Mouse (Mus musculus): ENCODE measurements around the gene Nup210. TPM values are rescaled to one million over a fixed set of nuclear protein-coding genes. Genes with fewer than 3 reads are reported as not detected.
A peak's percentile ranks its signal among the peaks of the same experiment; 100 is the strongest.

Nup210 gene
- 0.96 and 1.4 TPM in 2 replicates for polyA plus RNA-seq (2012; ENCODE audit: insufficient read depth, insufficient read length, missing spikeins)

GRCm38 (mm10) chr6:91116244-91117145 is at the start of gene Nup210:
TSS of gene Nup210 (minus strand) at chr6:91116829.
- Histone ChIP-seq H3K4me1 (ENCODE audit: control insufficient read depth, insufficient read depth, insufficient read length, low read length) (0 out of 2 replicates have a peak, but pooled peaks cover 3% of the 10 kb centered on the region), H3K4me3 (ENCODE audit: insufficient read depth, low read depth, low read length) (peak within 1 kb of the TSS; percentile 79), H3K27ac (replicated peaks; ENCODE audit: low read depth, low read length) (no peak within 1 kb of the TSS)

GRCm38 (mm10) chr6:91165210-91165609 is 48.6 kb upstream of the Nup210 start:
- H3K4me3 ChIP-seq (ENCODE audit: insufficient read depth, low read depth, low read length): no peak overlapping the region
- H3K4me1 ChIP-seq (ENCODE audit: control insufficient read depth, insufficient read depth, insufficient read length, low read length): no peaks in the 10 kb centered on the region
- no peak overlapping the region for H3K27ac ChIP-seq (replicated peaks; ENCODE audit: low read depth, low read length)

- Histone ChIP-seq H3K4me1 (ENCODE audit: control insufficient read depth, insufficient read depth, insufficient read length, low read length) (no peaks in the 10 kb centered on the region), H3K27ac (replicated peaks; ENCODE audit: low read depth, low read length) (no peak overlapping the region)
Observed at GRCm38 (mm10) chr6:91164584-91164983, 48.0 kb upstream of the Nup210 start.

GRCm38 (mm10) chr6:91163195-91163911 is 46.7 kb upstream of the Nup210 start:
- Histone ChIP-seq H3K27ac (replicated peaks; ENCODE audit: low read depth, low read length) (no peak overlapping the region), H3K4me1 (ENCODE audit: control insufficient read depth, insufficient read depth, insufficient read length, low read length) (no peaks in the 10 kb centered on the region)

More at GRCm38 (mm10) chr6:91164584-91164983, 48.0 kb upstream of the Nup210 start:
- no peak overlapping the region for H3K4me3 ChIP-seq (ENCODE audit: insufficient read depth, low read depth, low read length)

GRCm38 (mm10) chr6:91162314-91162713 is 45.7 kb upstream of the Nup210 start:
- H3K4me3 ChIP-seq (ENCODE audit: insufficient read depth, low read depth, low read length): no peak overlapping the region
- no peaks in the 10 kb centered on the region for H3K4me1 ChIP-seq (ENCODE audit: control insufficient read depth, insufficient read depth, insufficient read length, low read length)
- H3K27ac ChIP-seq (replicated peaks; ENCODE audit: low read depth, low read length): no peak overlapping the region

More at GRCm38 (mm10) chr6:91163195-91163911, 46.7 kb upstream of the Nup210 start:
- H3K4me3 ChIP-seq (ENCODE audit: insufficient read depth, low read depth, low read length): no peak overlapping the region

GRCm38 (mm10) chr6:91161506-91162235 is 45.0 kb upstream of the Nup210 start:
- no peak overlapping the region for H3K27ac ChIP-seq (replicated peaks; ENCODE audit: low read depth, low read length)
- H3K4me3 ChIP-seq (ENCODE audit: insufficient read depth, low read depth, low read length): no peak overlapping the region

GRCm38 (mm10) chr6:91160976-91161375 is 44.3 kb upstream of the Nup210 start:
- Histone ChIP-seq H3K27ac (replicated peaks; ENCODE audit: low read depth, low read length) (no peak overlapping the region), H3K4me3 (ENCODE audit: insufficient read depth, low read depth, low read length) (no peak overlapping the region), H3K4me1 (ENCODE audit: control insufficient read depth, insufficient read depth, insufficient read length, low read length) (no peaks in the 10 kb centered on the region)

More at GRCm38 (mm10) chr6:91161506-91162235, 45.0 kb upstream of the Nup210 start:
- H3K4me1 ChIP-seq (ENCODE audit: control insufficient read depth, insufficient read depth, insufficient read length, low read length): no peaks in the 10 kb centered on the region

GRCm38 (mm10) chr6:91160399-91160798 is 43.8 kb upstream of the Nup210 start:
- no peak overlapping the region for H3K4me3 ChIP-seq (ENCODE audit: insufficient read depth, low read depth, low read length)
- H3K4me1 ChIP-seq (ENCODE audit: control insufficient read depth, insufficient read depth, insufficient read length, low read length): no peaks in the 10 kb centered on the region
- H3K27ac ChIP-seq (replicated peaks; ENCODE audit: low read depth, low read length): no peak overlapping the region

- Histone ChIP-seq H3K27ac (replicated peaks; ENCODE audit: low read depth, low read length) (no peak overlapping the region), H3K4me1 (ENCODE audit: control insufficient read depth, insufficient read depth, insufficient read length, low read length) (no peaks in the 10 kb centered on the region), H3K4me3 (ENCODE audit: insufficient read depth, low read depth, low read length) (no peak overlapping the region)
Observed at GRCm38 (mm10) chr6:91159047-91159446, 42.4 kb upstream of the Nup210 start.

GRCm38 (mm10) chr6:91157237-91157570 is 40.6 kb upstream of the Nup210 start:
- no peaks in the 10 kb centered on the region for H3K4me1 ChIP-seq (ENCODE audit: control insufficient read depth, insufficient read depth, insufficient read length, low read length)
- no peak overlapping the region for H3K27ac ChIP-seq (replicated peaks; ENCODE audit: low read depth, low read length)
- H3K4me3 ChIP-seq (ENCODE audit: insufficient read depth, low read depth, low read length): peak overlapping the region; percentile 55

GRCm38 (mm10) chr6:91156554-91157236 is 40.1 kb upstream of the Nup210 start, which contains the start of gene Hdac11:
TSS of gene Hdac11 (plus strand) at chr6:91156665.
- no peaks in the 10 kb centered on the region for H3K4me1 ChIP-seq (ENCODE audit: control insufficient read depth, insufficient read depth, insufficient read length, low read length)
- no peak within 1 kb of the TSS for H3K27ac ChIP-seq (replicated peaks; ENCODE audit: low read depth, low read length)
- H3K4me3 ChIP-seq (ENCODE audit: insufficient read depth, low read depth, low read length): peak within 1 kb of the TSS; percentile 55

- Histone ChIP-seq H3K27ac (replicated peaks; ENCODE audit: low read depth, low read length) (no peak overlapping the region), H3K4me3 (ENCODE audit: insufficient read depth, low read depth, low read length) (no peak overlapping the region), H3K4me1 (ENCODE audit: control insufficient read depth, insufficient read depth, insufficient read length, low read length) (no peaks in the 10 kb centered on the region)
Observed at GRCm38 (mm10) chr6:91156062-91156461, 39.4 kb upstream of the Nup210 start.

GRCm38 (mm10) chr6:91155286-91155685 is 38.7 kb upstream of the Nup210 start:
- Histone ChIP-seq H3K27ac (replicated peaks; ENCODE audit: low read depth, low read length) (no peak overlapping the region), H3K4me1 (ENCODE audit: control insufficient read depth, insufficient read depth, insufficient read length, low read length) (no peaks in the 10 kb centered on the region), H3K4me3 (ENCODE audit: insufficient read depth, low read depth, low read length) (no peak overlapping the region)

GRCm38 (mm10) chr6:91154685-91155084 is 38.1 kb upstream of the Nup210 start:
- Histone ChIP-seq H3K27ac (replicated peaks; ENCODE audit: low read depth, low read length) (no peak overlapping the region), H3K4me1 (ENCODE audit: control insufficient read depth, insufficient read depth, insufficient read length, low read length) (no peaks in the 10 kb centered on the region), H3K4me3 (ENCODE audit: insufficient read depth, low read depth, low read length) (no peak overlapping the region)

Data from brown adipose tissue, adult 24 weeks (tissue).